Mouse (Mus musculus) erythroid progenitor cell, adult 5-6 weeks (primary cell): ENCODE data around the gene Psmc5. TPM values are rescaled to one million over a fixed set of nuclear protein-coding genes. Genes with fewer than 3 reads are reported as not detected.
"Not testable (repeated sequence)": the region's sequence is repeated elsewhere in the genome, so short reads cannot be mapped to it uniquely, and the experiment has no call there.

Experiments used
- ATAC-seq: replicated peaks from 2 replicates; pipeline ENCODE4 v1.8.0; 2016; ENCODE audit warnings: moderate number of reproducible peaks, mild to moderate bottlenecking, moderate TSS enrichment, inconsistent platforms; ENCODE audit not compliant: poor library complexity, low FRiP score, severe bottlenecking
- total RNA-seq, 2 experiments: library from RNA; stranded (forward) in 1 of 2; stranded (reverse) in 1 of 2; fragments of 150-400 nt in 1 of 2; fragments of 186-747, 209-891 nt in 1 of 2; gene quantifications; 2 replicates each; pipeline versions ENCODE4 v1.2.3 to v1.2.4; 2015 to 2017; ENCODE audit warnings: low replicate concordance in 2 of 2

Psmc5 gene
- 41.5 and 42.5 TPM in 2 replicates for total RNA-seq (2015; ENCODE audit: low replicate concordance)
- 33.4 and 66.2 TPM in 2 replicates for total RNA-seq (2017; ENCODE audit: low replicate concordance)

DNA sequence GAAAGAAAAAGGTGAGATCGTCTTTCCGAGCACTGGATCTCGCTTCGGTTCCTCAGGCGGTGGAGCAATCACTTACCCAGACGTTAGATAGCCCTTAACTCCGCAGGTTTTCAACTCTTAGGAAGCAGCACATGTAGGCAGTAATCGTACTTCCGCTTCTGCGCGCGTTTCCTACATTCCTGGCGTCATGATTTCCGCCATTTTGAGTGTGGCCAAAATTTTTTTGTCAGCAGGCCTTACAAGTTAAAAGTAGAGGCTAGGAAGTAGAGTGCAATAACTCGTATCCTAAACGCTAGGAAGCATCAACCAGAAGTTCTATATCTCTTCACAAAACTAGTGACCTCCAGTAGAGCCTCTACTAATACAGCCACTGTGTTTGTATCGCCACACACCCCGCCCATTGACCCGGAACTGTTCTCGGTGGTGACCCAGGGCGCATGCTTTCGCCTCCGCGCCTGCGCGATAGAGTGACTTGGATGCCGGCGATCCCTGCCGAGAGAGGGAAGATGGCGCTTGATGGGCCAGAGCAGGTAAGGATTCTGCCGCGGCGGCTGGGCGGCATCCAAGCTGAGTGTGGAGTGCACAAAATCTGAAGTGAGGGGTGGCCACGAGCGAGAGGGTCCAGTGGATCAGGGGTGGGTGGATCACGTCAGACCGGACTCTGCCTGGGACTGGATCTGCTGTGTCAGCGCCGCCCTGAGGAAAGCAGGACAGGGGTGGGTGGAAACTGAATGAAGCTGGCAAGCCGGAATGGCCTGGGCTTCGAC is at the start of gene Psmc5, which contains the start of gene Ftsj3:
Gene Psmc5, plus strand, starts transcription at position 470 of the 767 bp plus-strand sequence.
Gene Ftsj3, minus strand, starts transcription at position 395 of the 767 bp plus-strand sequence.
- ATAC-seq, result peak; percentile 97

DNA sequence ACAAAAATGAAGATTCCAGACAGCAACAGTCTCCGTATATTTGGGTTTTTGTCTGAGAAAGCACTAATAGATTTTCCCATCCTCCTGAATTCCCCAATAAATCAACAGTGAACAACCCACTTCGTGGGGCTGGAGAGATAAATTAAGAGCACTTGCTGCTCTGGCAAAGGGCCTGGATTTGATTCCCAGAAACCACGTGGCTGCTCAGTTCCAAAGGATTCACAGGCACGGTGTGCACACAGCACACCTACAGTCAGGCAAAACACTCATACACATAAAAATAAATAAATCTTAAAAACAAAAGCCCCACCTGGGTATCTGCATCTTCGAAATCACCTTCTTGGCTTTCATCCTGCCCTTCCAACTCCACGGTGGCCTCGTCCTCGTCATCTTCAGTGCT is 43.2 kb upstream of the Psmc5 start:
- ATAC-seq, result no peak

DNA sequence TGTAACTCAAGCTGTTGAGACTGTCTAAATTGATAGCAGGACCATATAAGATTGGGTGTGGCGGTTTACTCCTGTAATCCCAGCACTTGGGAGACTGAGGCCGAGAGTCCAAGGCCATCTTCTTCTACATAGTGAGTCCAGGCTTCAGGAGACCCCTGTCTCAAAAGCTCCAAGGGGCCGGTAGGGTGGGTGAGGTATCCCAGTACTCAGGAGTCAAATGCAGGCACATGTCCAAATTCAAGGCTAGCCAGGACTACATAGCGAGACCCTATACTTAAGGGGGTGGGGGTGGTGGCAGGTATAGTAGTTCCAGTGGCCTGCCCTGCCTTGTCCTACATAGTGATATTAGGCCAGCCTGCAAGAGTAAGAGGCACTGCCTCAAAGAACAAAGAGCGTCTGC is 41.1 kb upstream of the Psmc5 start:
- ATAC-seq, result no peak

DNA sequence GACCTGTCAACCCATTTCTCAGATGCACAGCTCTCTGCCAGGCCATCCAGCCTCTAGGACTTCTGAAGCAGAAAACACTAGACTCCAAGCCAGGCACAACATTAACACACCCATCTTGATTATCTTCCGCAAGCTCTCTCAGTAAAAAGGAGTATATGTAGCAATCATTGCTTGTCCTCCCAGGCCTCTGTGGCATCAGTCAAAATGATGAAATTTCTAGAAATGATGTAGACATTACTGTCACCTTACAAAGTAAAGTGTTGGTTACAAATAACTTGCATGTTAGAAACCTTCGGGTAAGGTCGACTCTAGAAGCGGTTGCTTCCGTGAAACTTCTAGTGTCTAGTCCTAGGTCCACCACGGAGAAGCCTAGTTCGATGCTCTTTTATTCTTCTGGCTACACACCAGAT is 40.5 kb upstream of the Psmc5 start:
- ATAC-seq, result no peak

DNA sequence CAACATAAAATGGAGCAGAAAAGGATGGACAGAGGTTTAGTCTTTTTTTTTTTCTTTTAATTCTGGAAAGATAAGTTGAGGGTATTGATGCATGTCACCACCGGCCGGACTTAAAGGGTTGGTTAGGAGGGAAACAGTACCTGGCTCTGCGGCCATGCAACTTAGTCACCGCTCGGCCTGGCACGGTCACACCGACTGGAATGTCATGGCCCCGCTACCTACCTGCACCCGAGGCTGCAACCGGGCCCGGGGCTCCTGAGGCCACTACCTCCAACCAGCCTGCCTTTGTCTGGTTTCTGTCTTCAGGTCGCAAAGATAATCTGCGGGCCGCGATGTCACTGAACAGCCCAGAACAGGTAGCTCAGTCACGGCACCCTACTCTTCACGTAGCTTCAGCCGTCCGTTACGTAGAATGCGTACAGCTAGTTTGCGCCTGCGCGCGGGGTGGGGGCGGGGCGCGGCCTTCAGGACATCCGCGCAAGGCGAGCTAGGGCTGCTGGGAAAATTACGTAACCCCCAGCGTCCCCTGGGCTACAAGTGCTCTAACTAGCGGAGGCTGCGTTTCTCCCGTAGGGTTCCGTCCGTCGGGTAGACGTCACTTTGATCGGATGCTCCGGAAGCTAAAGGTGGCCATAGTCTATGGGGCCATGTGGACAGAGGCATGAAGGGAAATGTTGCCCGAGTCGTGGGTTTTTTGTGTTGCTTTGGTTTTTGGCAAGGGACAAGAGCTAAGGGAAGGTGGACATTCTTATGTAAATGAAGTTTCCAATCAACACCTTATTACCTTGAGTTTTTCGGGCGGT is 39.8 kb upstream of the Psmc5 start, which contains the start of gene Ccdc47:
Gene Ccdc47, minus strand, starts transcription at position 418 of the 803 bp plus-strand sequence.
- peak; percentile 85 for ATAC-seq

DNA sequence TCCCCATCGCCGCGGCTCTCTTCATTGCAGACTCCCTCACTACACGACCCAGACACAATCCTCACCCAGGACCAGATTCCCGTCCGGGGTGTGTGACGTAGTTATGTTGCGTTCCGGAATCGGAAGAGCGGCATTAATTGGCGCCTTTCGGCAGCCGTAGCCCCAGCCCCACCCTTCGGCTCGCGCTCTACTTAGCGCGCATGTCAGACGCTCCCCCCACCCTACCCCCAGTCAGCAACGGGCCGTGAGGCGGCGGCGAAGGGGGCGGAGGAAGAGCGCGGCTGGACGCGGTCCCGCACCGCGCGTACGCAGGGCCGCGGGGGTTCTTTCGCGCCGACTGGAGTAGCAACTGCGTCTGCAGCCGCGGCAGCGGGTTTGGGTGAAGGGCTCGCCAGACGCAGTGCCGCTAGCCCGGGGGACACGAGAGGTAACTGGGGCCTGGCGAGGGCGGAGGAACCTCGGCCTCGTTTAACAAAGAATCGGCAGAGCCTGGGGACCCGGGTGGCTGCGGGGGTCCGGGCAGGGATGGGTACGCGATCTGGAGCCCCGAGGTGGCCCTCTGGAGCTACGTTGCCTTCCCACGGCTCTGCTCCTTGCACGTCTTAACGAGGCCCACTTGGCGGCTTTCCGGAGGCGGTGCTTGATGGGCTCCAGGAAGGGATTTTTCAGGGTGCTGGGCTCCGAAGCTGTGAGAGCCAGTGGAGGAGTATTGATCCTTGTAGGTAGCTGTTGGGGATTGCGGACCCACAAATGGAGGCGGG is 39.0 kb upstream of the Psmc5 start, which contains the start of gene Ddx42:
Gene Ddx42, plus strand, starts transcription at position 197 of the 761 bp plus-strand sequence.
- ATAC-seq, result peak; percentile 82

DNA sequence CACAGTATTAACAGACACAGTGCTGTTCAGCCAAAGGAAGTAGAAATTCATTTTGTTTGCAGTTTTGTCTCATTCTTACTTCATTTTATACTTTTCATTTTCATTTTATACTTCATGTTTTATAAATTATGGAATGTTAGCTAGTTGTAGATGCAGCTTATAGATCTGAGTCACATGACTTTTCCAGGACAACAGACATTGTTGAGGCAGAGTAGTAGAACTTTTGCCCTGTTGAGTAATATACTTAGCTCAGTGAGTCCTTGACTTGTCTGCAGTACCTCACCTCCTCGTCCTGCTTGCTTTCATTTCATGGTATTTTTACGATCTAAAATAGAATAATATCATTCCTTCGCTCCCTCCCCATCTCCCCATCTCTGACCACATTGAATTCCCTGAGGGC is 35.4 kb upstream of the Psmc5 start:
- ATAC-seq, result no peak

- ATAC-seq, result not testable (repeated sequence)
Observed at GRCm38 (mm10) chr11:106233978-106234377, 22.0 kb upstream of the Psmc5 start.

DNA sequence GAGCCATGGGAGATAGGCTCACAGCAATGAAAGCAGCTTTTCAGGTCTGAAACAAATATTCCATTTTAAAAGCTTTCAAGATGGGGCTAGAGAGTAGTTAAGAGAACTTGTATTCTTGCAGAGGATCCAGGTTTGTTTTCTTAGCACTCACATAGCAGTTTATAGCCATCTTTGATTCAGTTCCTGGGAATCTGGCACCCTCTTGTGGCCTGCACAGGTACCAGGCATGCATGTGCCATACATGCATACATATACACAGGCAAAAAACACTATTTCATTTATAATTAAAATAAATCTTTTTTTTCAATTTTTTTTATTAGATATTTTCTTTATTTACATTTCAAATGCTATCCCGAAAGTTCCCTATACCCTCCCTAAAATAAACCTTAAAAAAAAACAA is 9.1 kb upstream of the Psmc5 start:
- ATAC-seq, result no peak

DNA sequence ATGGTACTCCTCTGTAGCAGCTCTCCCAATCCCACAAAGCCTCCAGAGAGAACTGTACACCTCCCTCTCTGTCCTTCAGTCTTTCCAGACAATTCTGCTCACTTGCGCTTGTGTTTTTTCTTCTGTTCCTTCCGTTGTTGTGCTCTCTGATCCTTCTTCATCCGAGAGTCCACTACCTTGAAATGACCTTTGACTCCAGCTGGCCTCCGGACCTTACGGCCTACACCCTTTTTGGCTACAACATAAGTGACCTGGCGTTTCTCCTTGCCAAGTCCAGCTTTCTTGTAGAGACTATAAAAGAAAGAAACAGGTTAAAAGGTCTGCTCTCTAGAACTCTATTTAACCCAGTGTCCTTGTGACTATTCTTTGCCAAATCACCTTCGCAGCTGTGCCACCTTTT is 6.6 kb upstream of the Psmc5 start:
- no peak for ATAC-seq

DNA sequence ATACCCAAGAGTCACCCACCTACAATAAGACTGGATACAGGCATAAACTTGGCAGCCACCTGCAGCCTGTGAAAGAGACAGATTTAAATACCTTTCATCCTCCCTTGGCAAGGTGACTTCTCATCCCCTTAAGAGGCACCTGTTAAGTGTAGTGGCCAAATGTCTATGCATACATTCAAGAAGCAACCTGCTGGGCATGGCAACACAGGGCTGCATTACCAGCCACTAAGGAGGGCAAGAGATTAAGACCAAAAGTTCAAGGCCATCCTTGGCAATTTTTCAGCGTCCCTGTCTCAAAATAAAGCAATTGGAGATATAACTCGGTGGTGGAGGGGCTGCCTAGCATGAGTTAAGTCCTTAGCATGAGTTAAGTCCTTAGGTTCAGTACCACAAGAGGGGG is 1.2 kb upstream of the Psmc5 start:
- no peak for ATAC-seq

- 0 out of 2 replicates have a peak, but pooled peaks have one; percentile 0 for ATAC-seq
Observed at GRCm38 (mm10) chr11:106255174-106255573, 780 bp upstream of the Psmc5 start.

GRCm38 (mm10) chr11:106256775-106257174 is 821 bp downstream of the Psmc5 start:
- no peak for ATAC-seq

GRCm38 (mm10) chr11:106260826-106261450 is 5.0 kb downstream of the Psmc5 start:
- no peak for ATAC-seq

DNA sequence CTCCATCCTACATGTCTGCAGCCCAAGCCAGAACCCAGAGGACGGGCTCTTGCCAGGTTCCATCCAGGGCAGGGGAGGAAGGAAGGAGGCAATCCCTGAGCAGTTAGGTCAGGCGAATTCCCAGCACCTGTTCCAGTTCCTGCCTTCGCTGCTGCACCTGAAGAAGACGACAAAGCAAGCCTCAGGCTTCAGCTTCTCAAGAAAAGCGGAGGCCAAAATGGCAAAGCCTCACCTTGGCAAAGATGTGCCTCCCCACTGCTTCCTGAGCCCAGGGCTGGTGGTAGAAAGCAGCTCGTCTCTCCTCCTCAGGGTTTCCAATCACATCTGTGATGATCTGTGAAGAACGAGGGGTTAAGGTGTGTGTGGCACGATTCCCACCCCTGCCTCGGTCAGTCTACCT is 8.0 kb downstream of the Psmc5 start:
- no peak for ATAC-seq

GRCm38 (mm10) chr11:106264988-106265387 is 9.0 kb downstream of the Psmc5 start:
- no peak for ATAC-seq

- no peak for ATAC-seq
Observed at GRCm38 (mm10) chr11:106265570-106265969, 9.6 kb downstream of the Psmc5 start.

DNA sequence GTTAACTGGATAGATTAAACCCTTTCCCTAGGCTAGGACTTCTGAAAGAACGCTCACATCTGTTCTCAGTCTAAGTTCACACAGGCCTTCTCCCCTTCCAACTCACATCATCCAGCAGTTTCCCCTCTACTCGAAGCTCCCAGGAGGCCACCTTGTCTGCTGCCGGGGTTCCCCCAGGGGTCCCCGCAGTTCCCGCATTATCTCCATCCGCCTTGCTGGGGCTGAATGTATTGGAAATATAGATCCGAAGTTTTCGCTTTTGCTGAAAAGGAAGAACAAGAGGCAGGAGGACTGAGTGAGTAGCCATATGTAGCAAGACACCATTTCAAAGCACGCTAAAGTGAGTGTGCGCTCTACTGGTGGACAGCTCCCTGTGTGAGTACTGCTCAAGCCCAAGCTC is 10.5 kb downstream of the Psmc5 start:
- no peak for ATAC-seq

DNA sequence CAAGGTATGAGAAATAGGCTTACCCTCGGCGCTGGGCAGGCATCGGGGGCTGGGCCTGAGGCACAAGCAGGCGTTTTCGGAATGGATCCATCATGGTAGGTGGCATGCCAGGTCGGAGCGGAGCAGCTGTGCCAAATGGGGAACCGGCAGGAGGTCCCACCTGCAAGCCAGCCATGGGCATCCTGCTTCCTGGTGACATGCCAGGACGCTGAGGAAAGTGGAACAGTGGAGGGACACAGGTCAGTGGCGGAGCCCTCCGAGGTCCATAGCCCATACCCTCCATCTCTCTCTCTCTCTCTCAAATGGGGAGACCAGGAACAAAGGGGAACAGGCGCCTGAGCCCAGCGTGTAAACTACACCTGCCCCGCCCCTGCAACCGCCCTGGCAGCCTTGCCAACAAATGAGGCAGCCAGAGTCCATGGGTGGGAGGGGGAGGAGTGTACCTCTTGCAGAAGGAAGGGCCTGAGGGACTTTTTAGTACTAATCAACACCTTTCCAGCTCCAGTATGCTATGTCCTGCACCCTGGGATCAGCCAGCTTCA is 11.4 kb downstream of the Psmc5 start:
- no peak for ATAC-seq
